Mouse (Mus musculus) monocyte, adult 5-6 weeks (primary cell): ENCODE results near the gene Klf16. TPM values are rescaled to one million over a fixed set of nuclear protein-coding genes. Genes with fewer than 3 reads are reported as not detected.

ENCODE experiments used
- ATAC-seq: fragments of 153-309, 156-312 bp; replicated peaks from 2 replicates; pipeline ENCODE4 v1.8.0; 2017; ENCODE audit warnings: mild to moderate bottlenecking; ENCODE audit not compliant: low TSS enrichment, insufficient number of reproducible peaks, severe bottlenecking, poor library complexity, low FRiP score
- total RNA-seq: library from RNA; stranded (forward); fragments of 200-1000, 200-491, 200-594 nt; gene quantifications from 3 replicates; pipeline ENCODE4 v1.2.3, GENCODE M21; 2017

Gene Klf16
- 5.1 to 8.5 TPM (median 8.2 TPM) in 3 replicates for total RNA-seq

- peak; percentile 60 for ATAC-seq
Measured at GRCm38 (mm10) chr10:80577195-80578130, at the start of gene Klf16. Gene Klf16 (minus strand): TSS chr10:80577321.

GRCm38 (mm10) chr10:80625764-80626163, 48.6 kb upstream of the Klf16 start:
- ATAC-seq = no peak

GRCm38 (mm10) chr10:80623457-80624191, 46.5 kb upstream of the Klf16 start:
- 0 out of 2 replicates have a peak, but pooled peaks have one; percentile 5 for ATAC-seq

DNA sequence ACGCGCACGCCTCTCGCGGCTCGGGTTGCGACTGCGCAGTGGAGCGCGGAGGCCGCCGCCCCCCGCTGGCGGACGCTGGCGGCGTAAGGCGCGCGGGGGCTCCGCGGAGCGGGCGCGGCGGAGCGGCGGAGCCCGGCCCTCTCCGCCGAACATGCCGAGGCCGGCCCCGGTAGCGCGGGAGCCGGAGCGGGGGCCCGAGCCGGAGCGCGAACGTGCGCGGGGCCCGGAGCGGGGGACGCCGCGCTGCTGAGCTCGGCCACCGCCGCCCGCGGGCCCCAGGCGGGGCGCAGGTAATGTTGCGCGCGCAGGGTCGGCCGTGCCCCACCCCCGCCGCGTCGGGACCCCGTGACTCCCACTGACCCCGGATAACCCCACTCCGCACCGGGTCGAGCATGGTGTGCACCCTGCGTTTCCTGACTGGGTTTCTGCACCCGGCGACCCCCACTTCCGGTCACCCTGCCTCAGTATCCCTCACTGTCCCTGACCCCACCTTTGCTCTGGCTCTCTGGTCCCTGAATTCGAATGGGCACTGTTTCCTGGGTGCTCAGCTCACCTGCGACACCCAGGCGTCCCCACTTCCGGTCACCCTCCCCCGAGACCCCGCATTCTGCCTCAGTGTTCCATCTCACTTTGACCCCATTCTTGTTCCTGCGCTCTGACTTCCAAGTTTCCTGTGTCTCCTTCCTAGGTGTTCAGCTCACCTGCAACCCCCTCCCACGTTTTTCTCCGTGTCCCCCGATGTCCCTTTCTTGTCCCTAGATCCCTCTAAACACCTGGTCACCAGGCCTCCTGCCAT, 45.7 kb upstream of the Klf16 start, which contains the start of gene Csnk1g2:
Csnk1g2 (plus strand) TSS at position 178 of the 796 bp plus-strand sequence.
- ATAC-seq = no peak

DNA sequence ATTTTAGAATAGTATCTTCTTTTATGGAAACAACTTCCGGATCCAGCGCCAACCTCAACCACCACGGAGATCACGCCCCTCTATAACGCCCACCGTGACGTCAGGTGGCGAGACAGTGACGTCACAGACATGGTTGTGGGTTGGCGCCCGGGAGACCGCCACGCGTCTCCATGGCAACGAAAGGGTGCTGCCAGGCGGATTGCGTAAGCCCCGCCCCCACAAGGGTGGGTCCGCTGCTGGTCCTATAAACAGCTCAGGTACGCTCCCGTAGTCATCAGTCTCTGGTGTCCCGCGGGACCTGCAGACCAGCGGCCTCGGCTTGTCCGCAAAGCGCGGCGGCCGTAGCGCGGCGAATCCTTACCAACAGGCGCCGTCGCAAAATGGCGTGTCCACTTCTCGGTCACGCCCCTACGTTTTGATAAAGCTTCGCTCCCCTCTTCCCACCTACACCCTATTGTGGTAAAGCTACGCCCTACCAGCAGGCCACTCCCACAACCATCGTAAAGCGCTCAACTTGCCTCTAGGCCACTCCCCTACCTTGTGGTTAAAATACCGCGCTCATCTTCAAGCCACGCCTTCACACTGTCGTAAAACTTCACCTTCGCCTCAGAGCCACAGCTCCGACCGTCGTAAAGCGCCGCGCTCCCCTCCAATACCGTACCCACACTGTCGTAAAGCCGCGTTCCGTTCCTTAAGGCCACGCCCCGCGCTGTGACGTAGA, 45.0 kb upstream of the Klf16 start:
- ATAC-seq = peak; percentile 87

DNA sequence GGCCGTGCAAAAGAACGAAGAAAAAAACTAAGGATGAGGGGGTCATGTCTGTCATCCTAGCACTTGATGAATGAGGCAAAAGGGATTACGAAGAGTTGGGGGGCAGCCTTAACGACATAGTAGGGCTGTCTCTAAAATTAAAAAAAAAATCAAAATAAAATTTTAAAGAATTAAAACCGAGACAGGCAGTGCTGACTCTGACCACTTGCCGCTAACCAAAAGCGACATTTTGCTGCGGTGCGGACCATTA, 44.5 kb upstream of the Klf16 start:
- ATAC-seq = no peak

DNA sequence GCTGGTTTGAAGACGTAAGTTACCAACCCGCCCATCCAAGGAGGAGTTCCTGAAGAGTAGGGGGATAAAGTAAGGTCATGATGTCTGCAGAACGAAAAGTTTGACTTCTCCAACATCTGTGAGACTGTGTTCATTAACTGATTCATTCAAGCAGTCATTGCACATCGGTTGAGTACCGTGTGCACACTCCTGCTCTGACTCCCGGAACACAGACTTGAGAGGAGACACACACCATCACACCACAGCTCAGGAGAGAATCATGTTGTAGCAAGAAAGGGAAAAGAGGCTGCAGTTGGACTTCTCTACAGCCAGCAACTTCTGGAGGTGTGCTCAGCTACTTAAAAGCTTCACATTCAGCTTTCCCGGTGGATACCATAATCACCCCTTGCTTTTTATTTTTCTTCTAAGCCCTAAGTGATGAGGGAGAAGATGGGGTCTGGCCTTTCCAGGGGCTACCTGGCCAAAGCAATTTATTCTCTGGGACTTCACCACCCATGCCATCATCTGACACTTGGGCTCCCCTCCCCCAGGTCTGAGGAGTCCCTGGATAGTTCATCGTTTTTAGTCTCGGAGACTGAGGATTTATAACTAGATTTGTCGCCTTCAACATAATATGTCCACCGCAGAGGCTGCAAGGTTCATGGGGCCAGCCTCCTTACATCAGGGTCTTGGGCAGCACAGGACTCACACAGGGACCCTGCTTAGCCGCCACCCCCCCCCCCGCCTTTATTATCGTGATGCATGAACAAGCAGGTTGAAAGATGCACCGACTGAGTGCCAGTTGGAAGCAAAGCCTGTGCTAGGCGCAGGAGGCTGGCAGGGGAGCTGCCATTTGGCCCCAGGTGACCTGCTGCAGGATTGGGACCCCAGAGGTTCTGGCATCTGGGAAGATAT, 43.9 kb upstream of the Klf16 start:
- ATAC-seq = no peak

GRCm38 (mm10) chr10:80620365-80620764, 43.2 kb upstream of the Klf16 start:
- no peak for ATAC-seq

DNA sequence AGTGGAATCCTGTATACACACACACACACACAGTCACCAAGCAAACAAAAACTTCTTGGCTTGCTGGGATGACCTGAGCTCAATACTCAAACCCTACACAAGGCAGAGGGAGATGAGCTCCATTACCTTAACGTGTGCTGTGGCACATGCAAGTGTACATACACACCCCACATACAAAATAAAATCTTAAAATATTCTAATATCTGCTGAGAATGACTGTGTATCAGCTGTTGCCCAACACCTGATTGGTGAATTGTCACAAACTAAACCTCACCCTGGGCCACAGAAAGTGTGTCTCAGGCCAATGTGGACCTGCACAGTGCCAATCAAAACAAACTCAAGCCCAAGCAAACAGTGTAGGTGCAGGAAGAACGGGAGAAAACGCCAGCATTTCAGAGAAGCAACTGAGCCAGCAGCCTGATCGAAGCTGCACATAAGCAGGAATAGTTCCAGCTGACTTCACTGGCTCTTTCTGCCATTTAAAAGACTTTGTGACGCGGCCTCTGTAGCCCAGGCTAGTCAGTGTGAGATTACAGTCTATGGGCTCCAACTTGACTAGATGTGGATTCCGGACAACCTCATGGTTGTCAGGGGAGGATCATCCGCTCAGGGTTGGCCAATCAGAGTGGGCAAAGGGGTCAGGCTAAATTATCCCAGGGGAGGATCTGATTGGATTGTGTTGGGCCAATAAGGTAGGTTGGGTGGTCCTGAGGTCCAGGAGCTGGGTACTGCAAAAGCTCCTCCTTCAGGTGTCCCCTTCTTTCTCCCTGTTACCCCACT, 42.5 kb upstream of the Klf16 start:
- no peak for ATAC-seq

DNA sequence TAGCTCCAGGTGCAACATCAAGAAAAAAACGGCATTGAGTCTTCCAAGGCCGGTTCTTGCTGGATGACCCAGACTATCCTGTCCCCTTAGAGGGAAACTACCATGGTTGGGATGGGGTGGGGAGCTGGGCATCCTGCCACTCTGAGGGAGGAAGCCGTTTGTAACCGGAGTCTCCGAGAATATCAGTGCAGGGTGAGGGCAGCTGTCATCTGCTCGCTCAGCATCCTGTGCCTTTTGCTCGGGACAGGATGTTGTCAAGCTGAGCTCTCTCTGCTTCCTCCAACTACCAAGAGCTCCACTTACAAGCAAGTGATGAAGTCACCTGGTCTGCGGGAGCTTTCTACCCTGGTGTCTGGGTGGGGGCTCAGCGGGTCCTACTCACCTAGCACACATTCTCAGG, 41.1 kb upstream of the Klf16 start:
- no peak for ATAC-seq

DNA sequence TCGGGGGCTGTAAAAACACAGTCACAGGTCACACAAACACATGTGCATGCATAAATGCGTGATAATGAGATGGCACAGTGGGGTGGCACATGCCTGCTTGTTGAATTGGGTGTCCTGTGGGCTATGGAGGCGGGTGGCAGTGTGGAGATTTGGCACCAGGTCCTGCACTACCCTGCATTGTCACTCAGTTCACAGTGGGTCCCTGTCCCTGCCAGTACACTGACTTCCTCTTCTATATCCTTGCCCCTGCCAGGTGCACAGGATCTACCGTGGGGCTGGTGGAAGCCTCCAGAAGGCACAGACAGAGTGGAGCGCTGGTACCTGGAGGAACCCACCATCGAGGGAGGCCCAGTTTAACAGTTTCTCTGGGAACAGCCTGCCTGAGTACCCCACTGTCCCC, 37.2 kb upstream of the Klf16 start:
- no peak for ATAC-seq

- ATAC-seq = no peak
Measured at GRCm38 (mm10) chr10:80613821-80614220, 36.7 kb upstream of the Klf16 start.

GRCm38 (mm10) chr10:80611905-80612304, 34.8 kb upstream of the Klf16 start:
- ATAC-seq = no peak

DNA sequence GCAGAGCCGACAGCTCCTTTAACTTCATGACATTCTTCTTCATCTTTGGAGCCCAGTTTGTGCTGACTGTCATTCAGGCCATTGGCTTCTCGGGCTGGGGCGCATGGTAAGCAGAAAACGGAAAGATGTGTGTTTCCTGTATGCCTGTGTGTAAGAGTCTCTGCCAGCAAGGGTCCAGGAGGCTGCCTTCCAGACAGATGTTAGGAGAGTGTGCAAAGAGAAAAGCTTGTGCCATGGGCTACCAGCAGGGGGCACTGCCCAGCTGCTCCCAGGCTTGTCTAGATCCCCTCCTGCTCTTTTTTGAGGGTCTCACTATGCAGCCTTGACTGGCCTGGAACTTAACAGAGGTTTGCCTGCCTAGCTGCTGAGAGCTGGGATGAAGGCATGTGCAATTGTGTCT, 33.9 kb upstream of the Klf16 start:
- no peak for ATAC-seq

- ATAC-seq = no peak
Measured at GRCm38 (mm10) chr10:80610116-80610785, 33.1 kb upstream of the Klf16 start.

DNA sequence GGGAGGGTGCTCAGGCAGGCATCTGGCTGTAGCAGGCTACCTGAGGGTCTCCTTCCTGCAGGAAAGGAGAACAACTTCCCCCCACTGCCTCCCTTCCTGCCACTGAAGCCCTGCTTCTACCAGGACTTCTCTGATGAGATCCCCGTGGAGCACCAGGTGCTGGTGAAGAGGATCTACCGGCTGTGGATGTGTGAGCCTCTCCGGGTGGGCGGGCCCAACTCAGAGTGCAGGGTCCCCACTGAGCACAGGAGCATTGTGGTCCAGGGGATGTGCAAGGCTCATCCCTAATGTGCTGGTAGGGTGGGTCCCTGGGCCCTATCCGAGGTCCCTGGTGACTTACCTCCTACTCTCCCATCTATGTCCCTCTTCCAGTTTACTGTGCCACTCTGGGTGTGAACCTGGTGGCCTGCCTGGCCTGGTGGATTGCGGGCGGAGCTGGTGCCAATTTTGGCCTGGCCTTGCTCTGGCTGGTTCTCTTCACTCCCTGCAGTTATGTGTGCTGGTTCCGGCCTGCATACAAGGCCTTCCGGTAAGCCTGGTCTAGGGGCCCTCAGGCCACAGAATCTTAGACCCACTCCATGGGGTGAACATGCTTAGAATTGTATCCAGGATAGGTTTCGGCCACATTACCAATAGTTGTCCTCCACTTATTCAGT, 32.3 kb upstream of the Klf16 start:
- no peak for ATAC-seq
